Comparison of ENCODE assay signal across 8 mouse cellular contexts in the genomic region with DNA sequence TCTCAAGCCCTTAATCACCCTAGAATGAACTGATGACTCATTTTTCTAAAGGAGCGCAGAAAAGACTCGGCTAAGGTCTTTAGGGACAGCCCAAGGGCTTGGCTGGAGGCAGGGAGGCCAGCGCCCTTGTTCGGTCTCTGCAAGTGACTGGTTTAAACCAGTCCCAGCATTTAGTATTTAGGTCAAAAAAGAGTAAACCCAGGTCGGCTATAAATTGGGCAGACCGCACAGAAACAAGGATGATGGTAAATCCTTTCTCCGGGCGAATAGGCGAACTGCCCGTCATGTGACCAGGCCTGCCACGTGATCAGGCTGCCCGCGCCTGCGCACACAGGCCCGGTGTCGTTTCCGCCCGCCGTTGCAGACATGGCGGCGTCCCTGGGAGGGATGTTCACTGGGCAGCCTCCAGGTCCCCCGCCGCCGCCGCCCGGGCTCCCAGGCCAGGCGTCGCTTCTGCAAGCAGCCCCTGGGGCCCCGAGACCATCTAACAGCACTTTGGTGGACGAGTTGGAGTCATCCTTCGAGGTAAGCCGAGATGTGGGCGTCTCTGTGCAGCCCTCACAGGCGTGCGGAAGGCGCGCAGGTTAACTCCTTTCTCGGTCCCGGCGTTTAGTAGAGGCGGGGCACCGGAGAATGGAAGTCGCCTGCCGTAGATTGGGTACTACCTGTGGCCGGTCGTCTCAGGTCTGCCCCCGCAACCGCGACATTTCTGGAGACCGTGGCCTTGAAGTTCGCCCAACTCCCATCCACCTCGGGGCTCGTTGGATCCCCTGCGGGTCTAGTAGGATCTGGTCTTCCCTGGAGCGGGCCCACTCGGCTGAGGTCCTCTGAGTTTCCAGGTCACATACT. TPM values are rescaled to one million over a fixed set of nuclear protein-coding genes. Genes with fewer than 3 reads are reported as not detected.
DNase-seq lines count a peak whose midpoint lies in the region; ATAC-seq and TF ChIP-seq lines count a peak whose summit lies in the region.

Med28 (plus strand) TSS at position 270 of the 849 bp plus-strand sequence.

- peak; percentile 98 for ATAC-seq in erythroblast, adult 5-6 weeks (replicated peaks; ENCODE audit: low FRiP score, poor library complexity, severe bottlenecking)
- ATAC-seq in heart, embryonic 11.5 days (replicated peaks; ENCODE audit: insufficient number of reproducible peaks, low FRiP score, low TSS enrichment), result peak; percentile 93
- ATAC-seq in kidney, embryonic 16.5 days (ENCODE audit: low FRiP score, low TSS enrichment), result peak; percentile 95

- WGBS in heart, embryonic 11.5 days (ENCODE audit: insufficient replicate concordance), result 2% methylated on average over 56 of the region's 56 CpGs
- 2% methylated on average over 56 of the region's 56 CpGs for WGBS in kidney, embryonic 16.5 days
- 2% methylated on average over 56 of the region's 56 CpGs for WGBS in liver, adult 2 months

- TF ChIP-seq CTCF in liver, adult 2 months (IDR thresholded peaks at IDR 0.05; ENCODE audit: low read depth, low read length), result no peak

- peak within 1 kb of the TSS; percentile 84 for H3K4me2 ChIP-seq in heart, embryonic 11.5 days
- peak within 1 kb of the TSS; percentile 67 for H3K4me2 ChIP-seq in kidney, embryonic 16.5 days (replicated peaks; ENCODE audit: low read depth, low read length)
- peak within 1 kb of the TSS; percentile 86 for H3K4me2 ChIP-seq in myocyte (ENCODE audit: low read depth)

- H3ac ChIP-seq in myocyte (ENCODE audit: control insufficient read depth, insufficient read length), result peak within 1 kb of the TSS; percentile 14

- H3K27me3 ChIP-seq in heart, embryonic 11.5 days (ENCODE audit: control insufficient read depth, insufficient read depth, low read length), result no peaks in the 10 kb centered on the region
- H3K27me3 ChIP-seq in kidney, embryonic 16.5 days (ENCODE audit: insufficient read depth, low read length), result no peaks in the 10 kb centered on the region
- no peaks in the 10 kb centered on the region for H3K27me3 ChIP-seq in liver, adult 2 months (ENCODE audit: control insufficient read depth, insufficient read depth, low read length)
- H3K27me3 ChIP-seq in myocyte (ENCODE audit: control insufficient read depth, insufficient read depth, insufficient read length), result no peaks in the 10 kb centered on the region
- H3K27me3 ChIP-seq in splenic B cell, adult 2 months (ENCODE audit: control insufficient read depth, insufficient read depth, low read length, poor library complexity, severe bottlenecking), result no peaks in the 10 kb centered on the region

- peak; percentile 63; the same call in 1 of the 2 replicates for TF ChIP-seq POLR2A in liver, adult 2 months (IDR thresholded peaks at IDR 0.05; ENCODE audit: extremely low read depth, insufficient read depth, low read length)
- peak; percentile 92 for TF ChIP-seq POLR2A in myocyte (IDR thresholded peaks at IDR 0.05; ENCODE audit: insufficient read length, low read depth)

- DNase-seq in B cell, adult 2 months, result peak; percentile 93 to 94
- DNase-seq in brain, adult 2 months (ENCODE audit: low read depth, low spot score), result peak; percentile 95
- DNase-seq in liver, adult 2 months (ENCODE audit: extremely low read depth, low read depth, low spot score), result peak; percentile 70
- peak; percentile 93 for DNase-seq in splenic B cell, adult 2 months (ENCODE audit: low read depth, low spot score)

- peaks cover 4% of the 10 kb centered on the region for H3K36me3 ChIP-seq in heart, embryonic 11.5 days (ENCODE audit: control insufficient read depth, insufficient read depth, low read length)
- peaks cover 14% of the 10 kb centered on the region for H3K36me3 ChIP-seq in kidney, embryonic 16.5 days (ENCODE audit: insufficient read depth, low read length)
- peaks cover 17% of the 10 kb centered on the region for H3K36me3 ChIP-seq in liver, adult 2 months (ENCODE audit: control insufficient read depth, insufficient read depth, low read length)
- peaks cover 9% of the 10 kb centered on the region for H3K36me3 ChIP-seq in myocyte (ENCODE audit: control insufficient read depth, insufficient read depth)
- H3K36me3 ChIP-seq in splenic B cell, adult 2 months (ENCODE audit: control insufficient read depth, insufficient read depth, low read length, poor library complexity, severe bottlenecking), result peaks cover 4% of the 10 kb centered on the region; the same call in 1 of the 2 replicates

- peaks cover 9% of the 10 kb centered on the region for H3K4me1 ChIP-seq in heart, embryonic 11.5 days (ENCODE audit: control insufficient read depth, insufficient read depth, low read length)
- peaks cover 13% of the 10 kb centered on the region for H3K4me1 ChIP-seq in kidney, embryonic 16.5 days (ENCODE audit: insufficient read depth, low read length)
- H3K4me1 ChIP-seq in liver, adult 2 months (ENCODE audit: control insufficient read depth, insufficient read depth, low read length), result peaks cover 8% of the 10 kb centered on the region

- H3K4me3 ChIP-seq in heart, embryonic 11.5 days (ENCODE audit: low read depth, low read length), result peak within 1 kb of the TSS; percentile 96
- peak within 1 kb of the TSS; percentile 78 for H3K4me3 ChIP-seq in kidney, embryonic 16.5 days (ENCODE audit: low read length)
- peak within 1 kb of the TSS; percentile 93 for H3K4me3 ChIP-seq in liver, adult 2 months (ENCODE audit: insufficient read depth, low read depth, low read length)
- peak within 1 kb of the TSS; percentile 90 for H3K4me3 ChIP-seq in myocyte

- H3K9ac ChIP-seq in heart, embryonic 11.5 days (ENCODE audit: low read depth, low read length), result peak within 1 kb of the TSS; percentile 95
- peak within 1 kb of the TSS; percentile 84 for H3K9ac ChIP-seq in kidney, embryonic 16.5 days (replicated peaks; ENCODE audit: low read length)
- H3K9ac ChIP-seq in liver, adult 2 months (ENCODE audit: low read depth, low read length), result peak within 1 kb of the TSS; percentile 92

- H3K9me3 ChIP-seq in heart, embryonic 11.5 days (replicated peaks; ENCODE audit: control insufficient read depth, low read length), result no peaks in the 10 kb centered on the region
- no peaks in the 10 kb centered on the region for H3K9me3 ChIP-seq in kidney, embryonic 16.5 days (ENCODE audit: low read length)

- no peak within 1 kb of the TSS for H3K27ac ChIP-seq in heart, embryonic 11.5 days (ENCODE audit: low read depth, low read length)
- no peak within 1 kb of the TSS for H3K27ac ChIP-seq in kidney, embryonic 16.5 days (ENCODE audit: low read length)
- H3K27ac ChIP-seq in liver, adult 2 months (replicated peaks; ENCODE audit: insufficient read depth, low read depth, low read length), result peak within 1 kb of the TSS; percentile 79

- H3K79me2 ChIP-seq in liver, adult 2 months (ENCODE audit: control insufficient read depth, insufficient read depth, low read length), result peaks cover 16% of the 10 kb centered on the region; the same call in 1 of the 2 replicates
- H3K79me2 ChIP-seq in myocyte (ENCODE audit: control insufficient read depth, insufficient read depth), result peaks cover 29% of the 10 kb centered on the region

TF ChIP-seq in myocyte, 11 proteins besides CTCF, POLR2A, EP300 and RAD21:
- TF ChIP-seq SRF (IDR thresholded peaks at IDR 0.05; ENCODE audit: control insufficient read depth, insufficient read length, low read depth) (no peak), TCF3 (IDR thresholded peaks at IDR 0.05; ENCODE audit: insufficient read length, low read depth) (no peak), REST (IDR thresholded peaks at IDR 0.05; ENCODE audit: insufficient read depth, insufficient read length) (peak; percentile 10), USF1 (IDR thresholded peaks at IDR 0.05; ENCODE audit: low read depth) (peak; percentile 98), MYOG (IDR thresholded peaks at IDR 0.05; ENCODE audit: control insufficient read depth in 1 of 3, insufficient read depth in 1 of 3, insufficient read length in 2 of 3, low read depth in 2 of 3) (no peak), MYOD1 (IDR thresholded peaks at IDR 0.05; ENCODE audit: control insufficient read depth in 1 of 3, insufficient read length in 2 of 3, low read depth in 2 of 3) (no peak), E2F4 (IDR thresholded peaks at IDR 0.05; ENCODE audit: insufficient read depth) (no peak), TCF12 (IDR thresholded peaks at IDR 0.05; ENCODE audit: insufficient read depth, poor library complexity, severe bottlenecking) (no peak), CEBPB (IDR thresholded peaks at IDR 0.05; ENCODE audit: insufficient read depth, poor library complexity, severe bottlenecking) (no peak), POLR2AphosphoS2 (IDR thresholded peaks at IDR 0.05; ENCODE audit: insufficient read length, low read depth) (peak; percentile 93), MAX (IDR thresholded peaks at IDR 0.05; ENCODE audit: low read depth) (no peak)
TF ChIP-seq in myocyte: peak in this region for 3.

RNA-seq across cellular contexts. Expression of gene Med28, which starts in this region (rescaled TPM):
- 10.4 and 30.6 TPM in 2 replicates for total RNA-seq in erythroblast, adult 5-6 weeks (2015; ENCODE audit: low replicate concordance)
- total RNA-seq in erythroblast, adult 5-6 weeks (2017; ENCODE audit: low replicate concordance), result 5.3 and 21.0 TPM in 2 replicates
- polyA plus RNA-seq in heart, embryonic 11.5 days (2014; fragmentation: Nextera tagmentation; extraction: Ambion mirVana), result 192 and 200 TPM in 2 replicates
- 292 and 293 TPM in 2 replicates for polyA plus RNA-seq in kidney, embryonic 16.5 days (2015; fragmentation: Nextera tagmentation; extraction: Ambion mirVana)
- total RNA-seq in liver, adult 2 months (2014; rRNA removed), result 27.2 and 39.1 TPM in 2 replicates
- polyA plus RNA-seq in liver, adult 2 months (2012; rRNA removed), result 43.3 and 44.8 TPM in 2 replicates
- 152 TPM for polyA plus RNA-seq in myocyte (2012; fragmentation: generic; extraction: Trizol)
